8 mouse cellular contexts compared by ENCODE assay signal in the genomic region with DNA sequence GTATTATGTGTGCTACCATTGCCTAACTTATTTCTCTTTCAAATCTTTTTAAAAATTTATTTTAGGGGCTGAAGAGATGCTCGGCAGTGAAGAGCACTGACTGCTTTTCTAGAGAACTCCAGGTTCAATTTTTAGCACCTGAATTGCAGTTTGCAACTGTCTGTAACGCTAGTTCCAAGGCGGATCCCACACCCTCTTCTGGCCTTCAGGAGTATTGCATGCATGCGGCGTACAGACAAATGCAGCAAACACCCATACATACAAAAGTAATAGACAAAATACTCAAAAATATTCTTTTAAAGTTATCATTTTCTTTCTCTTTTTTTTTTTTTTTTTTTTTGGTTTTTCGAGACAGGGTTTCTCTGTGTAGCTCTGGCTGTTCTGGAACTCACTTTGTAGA. TPM values are rescaled to one million over a fixed set of nuclear protein-coding genes. Genes with fewer than 3 reads are reported as not detected.
DNase-seq lines count a peak whose midpoint lies in the region; ATAC-seq and TF ChIP-seq lines count a peak whose summit lies in the region.

No protein-coding gene starts in this region.

- H3K27ac ChIP-seq in liver, adult 2 months (replicated peaks; ENCODE audit: insufficient read depth, low read depth, low read length), result no peak overlapping the region
- H3K27ac ChIP-seq in liver, embryonic 12.5 days, result no peak overlapping the region
- H3K27ac ChIP-seq in liver, embryonic 14.5 days, result no peak overlapping the region

- no peak overlapping the region for H3K4me3 ChIP-seq in liver, adult 2 months (ENCODE audit: insufficient read depth, low read depth, low read length)
- H3K4me3 ChIP-seq in liver, embryonic 12.5 days, result no peak overlapping the region
- H3K4me3 ChIP-seq in liver, embryonic 14.5 days (ENCODE audit: insufficient read depth in 1 of 2, low read depth in 2 of 2, low read length in 2 of 2), result no peak overlapping the region

- WGBS in liver, adult 2 months, result 56% methylated on average over 6 of the region's 6 CpGs
- 25% methylated on average over 6 of the region's 6 CpGs for whole genome bisulfite sequencing in liver, embryonic 12.5 days (ENCODE audit: insufficient replicate concordance)
- WGBS in liver, embryonic 14.5 days (ENCODE audit: insufficient replicate concordance), result 22% methylated on average over 6 of the region's 6 CpGs

- H3K27me3 ChIP-seq in liver, adult 2 months (ENCODE audit: control insufficient read depth, insufficient read depth, low read length), result no peaks in the 10 kb centered on the region
- H3K27me3 ChIP-seq in liver, embryonic 12.5 days (replicated peaks), result no peaks in the 10 kb centered on the region
- no peaks in the 10 kb centered on the region for H3K27me3 ChIP-seq in liver, embryonic 14.5 days (ENCODE audit: control insufficient read depth, insufficient read depth, low read length)

- DNase-seq in cerebellum, postnatal 14 days, result peak; percentile 36 to 62
- no peak for DNase-seq in cerebellum, adult 8-10 months
- peak; percentile 32 for DNase-seq in liver, adult 2 months (ENCODE audit: extremely low read depth, low read depth, low spot score)
- DNase-seq in c-Kit-positive CD71-positive TER-119-negative erythroid progenitor cells, embryonic 14.5 days (ENCODE audit: low read depth), result peak; percentile 53
- peak; percentile 15 to 37 (median 19) for DNase-seq in liver, embryonic 14.5 days (ENCODE audit: low read depth in 3 of 3, low spot score in 3 of 3)
- peak; percentile 24 to 32 for DNase-seq in spleen, postnatal 36 days (ENCODE audit: low spot score in 2 of 2)
- no peak for DNase-seq in right cerebral cortex, postnatal 14 days

- no peak for TF ChIP-seq EP300 in liver, embryonic 14.5 days (IDR thresholded peaks at IDR 0.05; ENCODE audit: low read depth)

- no peaks in the 10 kb centered on the region for H3K9me3 ChIP-seq in liver, embryonic 12.5 days (replicated peaks)
- no peaks in the 10 kb centered on the region for H3K9me3 ChIP-seq in liver, embryonic 14.5 days (ENCODE audit: control insufficient read depth, low read length)

- peaks cover 2% of the 10 kb centered on the region; the same call in 1 of the 2 replicates for H3K4me1 ChIP-seq in liver, adult 2 months (ENCODE audit: control insufficient read depth, insufficient read depth, low read length)
- H3K4me1 ChIP-seq in liver, embryonic 12.5 days, result peaks cover 23% of the 10 kb centered on the region
- H3K4me1 ChIP-seq in liver, embryonic 14.5 days (replicated peaks; ENCODE audit: control insufficient read depth in 2 of 2, insufficient read depth in 2 of 2, low read length in 1 of 2), result peaks cover 12 to 14% of the 10 kb centered on the region in 2 experiments

- no peak overlapping the region for H3K4me2 ChIP-seq in liver, embryonic 12.5 days
- H3K4me2 ChIP-seq in liver, embryonic 14.5 days (ENCODE audit: low read depth), result no peak overlapping the region

- no peak overlapping the region for H3K9ac ChIP-seq in liver, adult 2 months (ENCODE audit: low read depth, low read length)
- no peak overlapping the region for H3K9ac ChIP-seq in liver, embryonic 12.5 days
- H3K9ac ChIP-seq in liver, embryonic 14.5 days (replicated peaks), result no peak overlapping the region

- no peaks in the 10 kb centered on the region for H3K36me3 ChIP-seq in liver, adult 2 months (ENCODE audit: control insufficient read depth, insufficient read depth, low read length)
- peaks cover under 1% of the 10 kb centered on the region; the same call in 1 of the 2 replicates for H3K36me3 ChIP-seq in liver, embryonic 12.5 days
- no peaks in the 10 kb centered on the region for H3K36me3 ChIP-seq in liver, embryonic 14.5 days (replicated peaks; ENCODE audit: control insufficient read depth, insufficient read depth, low read depth)

- TF ChIP-seq POLR2A in liver, adult 2 months (IDR thresholded peaks at IDR 0.05; ENCODE audit: extremely low read depth, insufficient read depth, low read length), result no peak

- H3K79me2 ChIP-seq in liver, adult 2 months (ENCODE audit: control insufficient read depth, insufficient read depth, low read length), result peaks cover 3% of the 10 kb centered on the region; the same call in 1 of the 2 replicates

- no peak for ATAC-seq in liver, embryonic 12.5 days
- ATAC-seq in liver, embryonic 14.5 days (ENCODE audit: insufficient read depth), result no peak

- peak; percentile 66 for TF ChIP-seq CTCF in liver, adult 2 months (IDR thresholded peaks at IDR 0.05; ENCODE audit: low read depth, low read length)
- peak; percentile 78 for TF ChIP-seq CTCF in liver, embryonic 14.5 days (IDR thresholded peaks at IDR 0.05; ENCODE audit: low read depth)

RNA-seq across cellular contexts. Expression of a gene that starts 2.6 kb away (rescaled TPM):
- 4.5 and 5.1 TPM in 2 replicates for total RNA-seq in liver, adult 2 months (2014; rRNA removed)
- polyA plus RNA-seq in liver, adult 2 months (2012; rRNA removed), result 2.7 and 3.4 TPM in 2 replicates
- polyA plus RNA-seq in liver, embryonic 12.5 days (2016; fragmentation: Nextera tagmentation; extraction: Ambion mirVana), result 44.3 and 46.6 TPM in 2 replicates
- 3.1 and 9.3 TPM in 2 replicates for polyA plus RNA-seq in liver, embryonic 14.5 days (2012; rRNA removed)
- 14.6 and 16.5 TPM in 2 replicates for polyA plus RNA-seq in liver, embryonic 14.5 days (2014; fragmentation: Nextera tagmentation; extraction: Ambion mirVana)

RNA-seq across cellular contexts. Expression of a gene that starts 43.6 kb away (rescaled TPM):
- 37.2 and 40.6 TPM in 2 replicates for total RNA-seq in liver, adult 2 months (2014; rRNA removed)
- polyA plus RNA-seq in liver, adult 2 months (2012; rRNA removed), result 8.1 and 8.9 TPM in 2 replicates
- polyA plus RNA-seq in liver, embryonic 12.5 days (2016; fragmentation: Nextera tagmentation; extraction: Ambion mirVana), result 54.3 and 54.7 TPM in 2 replicates
- polyA plus RNA-seq in liver, embryonic 14.5 days (2012; rRNA removed), result 11.1 and 18.2 TPM in 2 replicates
- polyA plus RNA-seq in liver, embryonic 14.5 days (2014; fragmentation: Nextera tagmentation; extraction: Ambion mirVana), result 42.1 and 43.8 TPM in 2 replicates

Comparison
In these comparisons a context has a peak if more than half of its experiments do, and no peak if none do; other contexts are left out.
1. DNase-seq: peak in cerebellum, postnatal 14 days (2 of 2), liver, adult 2 months (single experiment), c-Kit-positive CD71-positive TER-119-negative erythroid progenitor cells, embryonic 14.5 days (single experiment), liver, embryonic 14.5 days (3 of 3) and spleen, postnatal 36 days (2 of 2); none in cerebellum, adult 8-10 months (single experiment) and right cerebral cortex, postnatal 14 days (single experiment).